Mouse (Mus musculus) hematopoietic multipotent progenitor cell, adult 10-12 weeks (in vitro differentiated cells): ENCODE measurements around the gene Ramp3. TPM values are rescaled to one million over a fixed set of nuclear protein-coding genes. Genes with fewer than 3 reads are reported as not detected.

Experiments
- polyA plus RNA-seq: library from polyadenylated mRNA; stranded (reverse); fragments of >175 nt; gene quantifications from 2 replicates; pipeline ENCODE4 v1.2.3, GENCODE M21; 2012; ENCODE audit warnings: low replicate concordance

Gene Ramp3
- polyA plus RNA-seq = 0.84 and 0.95 TPM in 2 replicates

DNA sequence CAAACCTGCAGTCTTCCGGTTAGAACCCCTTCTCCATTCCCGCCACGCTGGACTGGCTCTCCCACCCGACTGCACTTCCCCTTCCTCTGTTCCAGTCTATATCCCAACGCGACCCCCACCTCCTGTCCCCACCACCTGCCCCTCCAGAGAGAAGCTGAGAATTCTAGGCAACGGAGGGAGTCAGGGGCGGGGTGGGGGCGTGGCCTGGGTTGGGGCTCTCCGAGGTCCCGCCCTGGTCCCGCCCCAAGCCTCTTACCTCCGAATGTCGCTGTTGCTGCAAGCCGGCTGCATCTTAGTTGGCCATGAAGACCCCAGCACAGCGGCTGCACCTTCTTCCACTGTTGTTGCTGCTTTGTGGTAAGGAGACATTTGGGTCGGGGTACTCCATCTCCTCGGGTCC is at the start of gene Ramp3:
TSS of gene Ramp3 (plus strand) at position 251 of the 400 bp plus-strand sequence.

DNA sequence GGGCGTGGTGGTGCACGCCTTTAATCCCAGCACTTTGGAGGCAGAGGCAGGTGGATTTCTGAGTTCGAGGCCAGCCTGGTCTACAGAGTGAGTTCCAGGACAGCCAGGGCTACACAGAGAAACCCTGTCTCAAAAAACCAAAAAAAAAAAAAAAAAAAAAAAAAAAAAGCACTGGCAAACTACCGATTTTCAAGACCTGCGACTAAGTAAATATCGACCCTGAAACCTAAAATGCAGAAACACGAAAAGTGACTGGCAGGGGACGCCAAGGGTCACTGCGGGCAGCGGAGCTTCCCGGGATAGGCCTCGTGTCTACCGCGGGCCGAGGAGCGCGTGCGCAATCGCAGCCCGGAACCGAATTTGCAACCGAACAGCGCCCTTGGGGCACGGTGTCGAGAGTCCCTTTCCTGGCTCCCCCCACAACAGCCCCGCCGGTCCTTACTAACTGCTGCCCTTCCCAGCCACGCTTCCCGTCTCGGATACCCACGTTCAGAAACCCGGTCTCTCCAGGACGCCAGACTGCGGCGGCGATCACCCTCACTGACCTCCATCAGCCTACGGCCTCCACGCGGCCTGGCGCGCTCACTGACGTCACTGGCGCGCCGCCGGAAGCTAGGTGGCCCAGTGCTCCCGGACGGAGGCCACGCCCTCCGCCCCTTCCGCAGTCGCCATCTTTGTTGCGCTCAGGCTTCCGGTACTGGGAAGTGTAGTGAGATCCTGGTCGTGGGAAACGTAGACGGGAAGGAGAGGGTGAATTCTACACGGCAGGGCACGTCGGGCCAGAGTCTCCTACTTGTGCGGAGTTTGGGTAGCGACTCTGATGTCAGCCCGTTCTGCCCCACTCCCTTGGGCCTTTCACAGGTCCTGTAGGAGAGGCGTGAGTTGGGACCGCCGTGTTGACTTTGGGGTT is 32.6 kb upstream of the Ramp3 start, which contains the start of gene Tbrg4:
TSS of gene Tbrg4 (minus strand) at position 590 of the 910 bp plus-strand sequence.

DNA sequence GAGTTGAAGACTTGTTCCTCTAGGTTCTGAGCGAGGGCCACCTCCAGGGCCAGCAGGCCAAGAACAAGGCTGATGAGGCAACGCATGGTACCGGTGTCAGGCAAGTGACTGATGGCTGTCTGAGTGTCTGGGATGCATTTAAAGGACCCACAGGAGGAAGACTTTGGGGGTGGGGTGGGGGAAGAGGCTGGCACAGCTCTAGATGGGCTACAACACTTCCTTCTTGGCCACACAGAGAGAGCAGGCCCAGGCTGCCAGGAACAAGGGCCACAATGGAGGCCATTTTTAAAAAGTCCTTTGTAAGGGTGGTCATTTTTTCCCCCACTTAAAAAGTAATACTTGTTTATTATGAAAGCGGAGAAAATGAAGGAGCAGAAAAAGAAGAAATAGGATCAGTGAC is 19.8 kb upstream of the Ramp3 start, which contains the start of gene Wap:
TSS of gene Wap (minus strand) at position 101 of the 400 bp plus-strand sequence.

Other genes with a start within 250 kb of the Ramp3 start
- gene Ppia, start 243.1 kb upstream of the Ramp3 start, polyA plus RNA-seq = 75.6 and 176 TPM in 2 replicates
- 28.5 and 39.0 TPM in 2 replicates for gene H2afv, start 214.1 kb upstream of the Ramp3 start, polyA plus RNA-seq
- gene Purb, start 182.6 kb upstream of the Ramp3 start, polyA plus RNA-seq = 16.1 and 24.7 TPM in 2 replicates
- gene Myo1g, start 137.6 kb upstream of the Ramp3 start, polyA plus RNA-seq = 162 and 215 TPM in 2 replicates
- gene Ccm2, start 111.6 kb upstream of the Ramp3 start, polyA plus RNA-seq = 102 and 122 TPM in 2 replicates
- 0.23 and 3.5 TPM in 2 replicates for gene Nacad, start 52.5 kb upstream of the Ramp3 start, polyA plus RNA-seq
- gene Tbrg4, start 32.5 kb upstream of the Ramp3 start, polyA plus RNA-seq = 98.6 and 102 TPM in 2 replicates
- gene Wap, start 19.9 kb upstream of the Ramp3 start, polyA plus RNA-seq = not detected in 2 replicates
- gene Gm11983, start 179.1 kb downstream of the Ramp3 start, polyA plus RNA-seq = not detected in 2 replicates